Mouse (Mus musculus) MEL (cell line): ENCODE results near the gene Acat3. TPM values are rescaled to one million over a fixed set of nuclear protein-coding genes. Genes with fewer than 3 reads are reported as not detected.
A peak's percentile ranks its signal among the peaks of the same experiment; 100 is the strongest.
"Not testable (repeated sequence)": the region's sequence is repeated elsewhere in the genome, so short reads cannot be mapped to it uniquely, and the experiment has no call there.

Experiments
- DNase-seq: peaks from one replicate; pipeline ENCODE4 v3.0.0; 2011; ENCODE audit warnings: low read depth, low spot score
- H3K27ac ChIP-seq: 2 replicates; pipeline ENCODE4 v1.5.1; 2012; ENCODE audit warnings: low read depth, mild to moderate bottlenecking, control low read depth, low read length, moderate library complexity; ENCODE audit not compliant: control insufficient read depth
- H3K27me3 ChIP-seq, 2 experiments: fragments of 150-350 bp in 1 of 2; sonication (generic) in 1 of 2; 2 replicates each; pipeline ENCODE4 v1.6.1; 2012; ENCODE audit warnings: low read length in 2 of 2, mild to moderate bottlenecking in 2 of 2, improper control_type of control experiment in 1 of 2, moderate library complexity in 1 of 2; ENCODE audit not compliant: insufficient read depth in 2 of 2, control insufficient read depth in 1 of 2
- H3K36me3 ChIP-seq, 2 experiments: 2 replicates each; pipeline ENCODE4 v1.6.1; 2012 to 2014; ENCODE audit warnings: low read length in 2 of 2, improper control_type of control experiment in 1 of 2, inconsistent platforms in 1 of 2, mild to moderate bottlenecking in 1 of 2; ENCODE audit not compliant: insufficient read depth in 2 of 2, control insufficient read depth in 1 of 2
- H3K4me1 ChIP-seq, 2 experiments: fragments of 150-350 bp in 1 of 2; sonication (generic) in 1 of 2; 2 replicates each; pipeline ENCODE4 v1.6.1; 2012; ENCODE audit warnings: low read length in 2 of 2, improper control_type of control experiment in 1 of 2, mild to moderate bottlenecking in 1 of 2; ENCODE audit not compliant: insufficient read depth in 2 of 2, control insufficient read depth in 1 of 2
- H3K4me3 ChIP-seq, 2 experiments: fragments of 150-350 bp in 1 of 2; sonication (generic) in 1 of 2; 2 replicates each; pipeline ENCODE4 v1.5.1; 2012; ENCODE audit warnings: low read depth in 2 of 2, low read length in 2 of 2, mild to moderate bottlenecking in 2 of 2, moderate library complexity in 2 of 2, control low read depth in 1 of 2, improper control_type of control experiment in 1 of 2; ENCODE audit not compliant: control insufficient read depth in 1 of 2, insufficient read depth in 1 of 2
- H3K79me2 ChIP-seq: 2 replicates; pipeline ENCODE4 v1.6.1; 2012; ENCODE audit warnings: mild to moderate bottlenecking, low read length, moderate library complexity; ENCODE audit not compliant: control insufficient read depth, poor library complexity, insufficient read depth
- H3K9ac ChIP-seq: 2 replicates; pipeline ENCODE4 v1.6.1; 2012; ENCODE audit warnings: low read depth, mild to moderate bottlenecking, control low read depth, low read length, moderate library complexity; ENCODE audit not compliant: control insufficient read depth, poor library complexity, severe bottlenecking
- H3K9me3 ChIP-seq: fragments of 150-350 bp; sonication (generic); replicated peaks from 2 replicates; pipeline ENCODE4 v1.6.1; 2012; ENCODE audit warnings: mild to moderate bottlenecking, low read length, improper control_type of control experiment, moderate library complexity; ENCODE audit not compliant: insufficient read depth
- CHD1 ChIP-seq: IDR thresholded peaks from 2 replicates; pipeline ENCODE4 v1.6.1; 2012; ENCODE audit warnings: low read depth, mild to moderate bottlenecking, inconsistent platforms, low read length, improper control_type of control experiment
- CTCF ChIP-seq, 3 experiments: IDR thresholded peaks in 2 of 3; conservative IDR thresholded peaks in 1 of 3; 2 replicates each; pipeline ENCODE4 v1.5.1; 2011 to 2012; ENCODE audit warnings: low read length in 3 of 3, low read depth in 2 of 3, mild to moderate bottlenecking in 2 of 3, improper control_type of control experiment in 1 of 3, inconsistent platforms in 1 of 3, mixed read lengths in 1 of 3, moderate library complexity in 1 of 3; ENCODE audit not compliant: control insufficient read depth in 1 of 3, insufficient read depth in 1 of 3, poor library complexity in 1 of 3, severe bottlenecking in 1 of 3
- E2F4 ChIP-seq: IDR thresholded peaks from 2 replicates; pipeline ENCODE4 v1.6.1; 2011; ENCODE audit warnings: low read depth, low read length, improper control_type of control experiment, borderline replicate concordance
- ELF1 ChIP-seq: IDR thresholded peaks from 2 replicates; pipeline ENCODE4 v1.6.1; 2014; ENCODE audit warnings: low read depth, mild to moderate bottlenecking, inconsistent platforms, low read length, improper control_type of control experiment, moderate library complexity
- ETS1 ChIP-seq: IDR thresholded peaks from 2 replicates; pipeline ENCODE4 v1.6.1; 2012; ENCODE audit warnings: low read depth, mild to moderate bottlenecking, inconsistent platforms, low read length, improper control_type of control experiment, moderate library complexity
- GABPA ChIP-seq: IDR thresholded peaks from 2 replicates; pipeline ENCODE4 v1.6.1; 2012; ENCODE audit warnings: low read depth, mild to moderate bottlenecking, inconsistent platforms, low read length, improper control_type of control experiment, moderate library complexity
- HCFC1 ChIP-seq: IDR thresholded peaks from 2 replicates; pipeline ENCODE4 v1.6.1; 2012; ENCODE audit warnings: low read depth, mild to moderate bottlenecking, inconsistent platforms, low read length, improper control_type of control experiment, moderate library complexity
- JUND ChIP-seq: IDR thresholded peaks from 2 replicates; pipeline ENCODE4 v1.6.1; 2011; ENCODE audit warnings: low read depth, mild to moderate bottlenecking, improper control_type of control experiment, low read length
- MAX ChIP-seq: IDR thresholded peaks from 2 replicates; pipeline ENCODE4 v1.6.1; 2011; ENCODE audit warnings: low read length, improper control_type of control experiment
- MEF2A ChIP-seq: IDR thresholded peaks from 2 replicates; pipeline ENCODE4 v1.6.1; 2014; ENCODE audit warnings: low read depth, mild to moderate bottlenecking, inconsistent platforms, low read length, improper control_type of control experiment; ENCODE audit not compliant: poor library complexity, insufficient replicate concordance, severe bottlenecking; ENCODE audit errors: extremely low read depth
- NELFE ChIP-seq: IDR thresholded peaks from 2 replicates; pipeline ENCODE4 v1.6.1; 2011; ENCODE audit warnings: low read depth, low read length, improper control_type of control experiment
- POLR2A ChIP-seq, 2 experiments: IDR thresholded peaks; 2 replicates each; pipeline ENCODE4 v1.6.1; 2011 to 2012; ENCODE audit warnings: low read length in 2 of 2, mild to moderate bottlenecking in 2 of 2, control low read depth in 1 of 2, improper control_type of control experiment in 1 of 2, low read depth in 1 of 2, moderate library complexity in 1 of 2; ENCODE audit not compliant: control insufficient read depth in 1 of 2, insufficient read depth in 1 of 2, poor library complexity in 1 of 2
- POLR2AphosphoS2 ChIP-seq: IDR thresholded peaks from 2 replicates; pipeline ENCODE4 v1.6.1; 2011; ENCODE audit warnings: low read length, improper control_type of control experiment
- POLR2AphosphoS5 ChIP-seq: IDR thresholded peaks from 2 replicates; pipeline ENCODE4 v1.6.1; 2012; ENCODE audit warnings: low read depth, borderline replicate concordance, mild to moderate bottlenecking, inconsistent platforms, low read length, moderate library complexity, mixed read lengths
- SMC3 ChIP-seq: IDR thresholded peaks from 2 replicates; pipeline ENCODE4 v1.6.1; 2011; ENCODE audit warnings: low read depth, low read length, improper control_type of control experiment
- TAL1 ChIP-seq: IDR thresholded peaks from 2 replicates; pipeline ENCODE4 v1.6.1; 2012; ENCODE audit warnings: mild to moderate bottlenecking, inconsistent platforms, low read length, moderate library complexity, mixed read lengths
- TBP ChIP-seq: IDR thresholded peaks from 2 replicates; pipeline ENCODE4 v1.8.0; 2011; ENCODE audit warnings: low read depth, low read length, improper control_type of control experiment
- UBTF ChIP-seq: IDR thresholded peaks from 2 replicates; pipeline ENCODE4 v1.6.1; 2012; ENCODE audit warnings: low read depth, mild to moderate bottlenecking, inconsistent platforms, low read length, improper control_type of control experiment, moderate library complexity, borderline replicate concordance; ENCODE audit not compliant: insufficient read depth
- USF1 ChIP-seq: IDR thresholded peaks from 2 replicates; pipeline ENCODE4 v1.6.1; 2014; ENCODE audit warnings: low read depth, mild to moderate bottlenecking, inconsistent platforms, low read length, improper control_type of control experiment, moderate library complexity
- USF2 ChIP-seq, 2 experiments: IDR thresholded peaks; 2 replicates each; pipeline ENCODE4 v1.6.1; 2011 to 2012; ENCODE audit warnings: improper control_type of control experiment in 2 of 2, low read length in 2 of 2, borderline replicate concordance in 1 of 2, inconsistent platforms in 1 of 2, low read depth in 1 of 2, mild to moderate bottlenecking in 1 of 2; ENCODE audit not compliant: insufficient read depth in 1 of 2
- ZKSCAN1 ChIP-seq: IDR thresholded peaks from 2 replicates; pipeline ENCODE4 v1.6.1; 2012; ENCODE audit warnings: low read depth, mild to moderate bottlenecking, inconsistent platforms, low read length, improper control_type of control experiment, moderate library complexity
- polyA plus RNA-seq, 2 experiments: library from polyadenylated mRNA; stranded (reverse) in 1 of 2; unstranded in 1 of 2; fragments of >175 nt in 1 of 2; fragments of >200 nt in 1 of 2; gene quantifications; 2 replicates each; pipeline versions ENCODE4 v1.2.1 to v1.2.4; 2012; ENCODE audit warnings: low replicate concordance in 2 of 2, low read depth in 1 of 2; ENCODE audit not compliant: insufficient read length in 2 of 2, insufficient read depth in 1 of 2, missing spikeins in 1 of 2
- total RNA-seq: library from RNA; depleted of rRNA; stranded (reverse); fragments of 300-350 nt; gene quantifications from 2 replicates; pipeline ENCODE4 v1.2.3, GENCODE M21; 2012

The Acat3 gene
- total and polyA plus RNA-seq, 3 experiments, result 1.0 to 14.6 TPM; not detected in 1

DNA sequence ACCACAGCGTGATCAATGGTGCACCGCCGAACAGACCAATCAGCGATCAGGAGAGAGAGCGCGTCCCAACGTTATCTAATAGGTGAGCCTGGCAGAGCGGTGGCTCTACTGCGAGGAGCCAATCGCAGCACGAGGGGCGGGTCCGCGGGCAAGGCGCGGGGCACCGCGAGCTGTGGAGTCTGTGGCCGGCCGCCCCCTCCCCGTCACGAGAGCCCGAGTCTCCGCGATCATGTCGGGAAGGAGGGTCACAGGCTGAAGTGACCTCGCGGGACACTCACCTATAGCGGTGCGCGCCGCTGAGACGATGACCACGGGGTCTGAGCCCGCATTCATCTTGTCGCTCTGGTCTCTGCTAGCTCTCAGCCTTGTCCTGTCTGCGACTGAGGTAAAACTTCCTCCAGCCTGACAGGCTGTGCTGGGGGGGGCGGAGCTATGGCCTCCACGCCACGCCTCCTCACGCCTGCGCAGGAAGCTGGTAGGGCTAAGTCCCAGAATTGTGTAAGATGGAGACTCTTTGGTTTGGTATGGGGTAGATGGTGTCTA is 20.0 kb upstream of the Acat3 start, which contains the start of gene Acat2 (continued):
- TF ChIP-seq USF2 (IDR thresholded peaks at IDR 0.05; ENCODE audit: borderline replicate concordance in 1 of 2, insufficient read depth in 1 of 2, low read depth in 1 of 2, low read length in 2 of 2) (no peak), HCFC1 (peak; percentile 56; the same call in 1 of the 2 replicates), SMC3 (no peak), POLR2A (IDR thresholded peaks at IDR 0.05; ENCODE audit: control insufficient read depth in 1 of 2, insufficient read depth in 1 of 2, low read depth in 1 of 2, low read length in 2 of 2, poor library complexity in 1 of 2) (peak; percentile 92 to 98; a peak in 3 of 4 replicates), MEF2A (no peak), USF1 (peak; percentile 18; the same call in 1 of the 2 replicates), GABPA (no peak), TBP (peak; percentile 83), ETS1 (no peak)
- TF ChIP-seq, all 39 proteins: peak for 14

DNA sequence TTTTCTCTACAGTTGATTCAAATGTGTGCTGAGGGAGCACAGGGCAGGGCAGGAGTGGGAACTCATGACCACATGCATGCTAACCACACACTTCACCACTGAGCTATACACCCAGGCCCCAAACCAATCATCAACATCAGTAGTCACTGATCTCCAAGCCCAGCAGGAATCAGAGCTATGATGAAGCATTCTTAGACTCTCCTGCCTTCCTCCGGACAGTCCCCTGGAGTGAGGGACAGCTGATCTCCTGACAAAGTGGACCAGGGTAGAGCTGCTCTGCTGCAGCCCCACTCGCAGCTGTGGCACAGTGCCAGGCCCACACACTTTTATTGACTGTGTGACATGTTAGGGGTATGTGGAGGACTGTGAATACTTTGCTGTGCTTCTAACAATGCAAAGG is 19.0 kb upstream of the Acat3 start:
- H3K9me3 ChIP-seq, H3K9ac ChIP-seq, H3K79me2 ChIP-seq, H3K27ac ChIP-seq, DNase-seq, H3K27me3 ChIP-seq, H3K36me3 ChIP-seq, H3K4me3 ChIP-seq: not testable (repeated sequence)
- H3K4me1 ChIP-seq, result peaks cover 0 to 11% of the 10 kb centered on the region in 2 experiments; a peak in 2 of 4 replicates

DNA sequence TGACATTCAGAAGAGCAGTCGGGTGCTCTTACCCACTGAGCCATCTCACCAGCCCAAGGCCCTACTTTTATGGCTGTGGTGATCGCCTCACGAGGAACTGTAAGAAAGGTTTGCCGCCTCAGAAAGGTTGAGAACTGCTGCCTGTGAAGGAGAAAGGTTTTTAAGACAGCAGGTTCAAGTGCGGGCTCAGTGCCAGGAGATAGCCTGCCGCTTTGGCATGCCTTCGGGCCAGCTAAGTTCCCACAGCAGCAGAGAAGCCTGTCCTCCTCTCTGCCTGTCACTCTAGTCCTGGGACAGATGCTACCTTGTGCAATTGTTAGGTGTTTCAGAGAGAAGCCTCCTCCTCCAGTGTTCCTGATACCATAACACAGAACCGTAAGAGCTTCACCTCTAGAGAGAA is 16.3 kb upstream of the Acat3 start:
- peaks cover 0 to 7% of the 10 kb centered on the region in 2 experiments; a peak in 2 of 4 replicates for H3K4me1 ChIP-seq
- no peak for DNase-seq
- no peaks in the 10 kb centered on the region; the same call in 1 of the 2 replicates for H3K79me2 ChIP-seq
- H3K27me3 ChIP-seq, result no peaks in the 10 kb centered on the region
- no peak overlapping the region for H3K4me3 ChIP-seq
- no peak overlapping the region for H3K27ac ChIP-seq
- TF ChIP-seq ELF1 (no peak), UBTF (no peak), E2F4 (no peak), TAL1 (no peak), ZKSCAN1 (no peak), CTCF (IDR thresholded peaks at IDR 0.05 in 2 of 3, conservative IDR thresholded peaks at IDR 0.05 in 1 of 3; ENCODE audit: control insufficient read depth in 1 of 3, insufficient read depth in 1 of 3, low read depth in 2 of 3, low read length in 3 of 3, poor library complexity in 1 of 3, severe bottlenecking in 1 of 3) (no peak), HCFC1 (no peak), MEF2A (no peak), POLR2AphosphoS2 (no peak), NELFE (no peak), CHD1 (no peak), POLR2AphosphoS5 (no peak), JUND (no peak), USF2 (IDR thresholded peaks at IDR 0.05; ENCODE audit: borderline replicate concordance in 1 of 2, insufficient read depth in 1 of 2, low read depth in 1 of 2, low read length in 2 of 2) (no peak), MAX (no peak)
- H3K9me3 ChIP-seq, result no peaks in the 10 kb centered on the region
- peaks cover 2 to 6% of the 10 kb centered on the region in 2 experiments; a peak in 2 of 4 replicates for H3K36me3 ChIP-seq
- H3K9ac ChIP-seq, result no peak overlapping the region
